Mouse (Mus musculus) MEL (cell line): ENCODE measurements around the gene Slc25a29. TPM values are rescaled to one million over a fixed set of nuclear protein-coding genes. Genes with fewer than 3 reads are reported as not detected.

Source experiments
- DNase-seq: peaks from one replicate; pipeline ENCODE4 v3.0.0; 2011; ENCODE audit warnings: low read depth, low spot score
- H3K27ac ChIP-seq: 2 replicates; pipeline ENCODE4 v1.5.1; 2012; ENCODE audit warnings: low read depth, mild to moderate bottlenecking, control low read depth, low read length, moderate library complexity; ENCODE audit not compliant: control insufficient read depth
- H3K27me3 ChIP-seq, 2 experiments: fragments of 150-350 bp in 1 of 2; sonication (generic) in 1 of 2; 2 replicates each; pipeline ENCODE4 v1.6.1; 2012; ENCODE audit warnings: low read length in 2 of 2, mild to moderate bottlenecking in 2 of 2, improper control_type of control experiment in 1 of 2, moderate library complexity in 1 of 2; ENCODE audit not compliant: insufficient read depth in 2 of 2, control insufficient read depth in 1 of 2
- H3K36me3 ChIP-seq, 2 experiments: 2 replicates each; pipeline ENCODE4 v1.6.1; 2012 to 2014; ENCODE audit warnings: low read length in 2 of 2, improper control_type of control experiment in 1 of 2, inconsistent platforms in 1 of 2, mild to moderate bottlenecking in 1 of 2; ENCODE audit not compliant: insufficient read depth in 2 of 2, control insufficient read depth in 1 of 2
- H3K4me1 ChIP-seq, 2 experiments: fragments of 150-350 bp in 1 of 2; sonication (generic) in 1 of 2; 2 replicates each; pipeline ENCODE4 v1.6.1; 2012; ENCODE audit warnings: low read length in 2 of 2, improper control_type of control experiment in 1 of 2, mild to moderate bottlenecking in 1 of 2; ENCODE audit not compliant: insufficient read depth in 2 of 2, control insufficient read depth in 1 of 2
- H3K4me3 ChIP-seq, 2 experiments: fragments of 150-350 bp in 1 of 2; sonication (generic) in 1 of 2; 2 replicates each; pipeline ENCODE4 v1.5.1; 2012; ENCODE audit warnings: low read depth in 2 of 2, low read length in 2 of 2, mild to moderate bottlenecking in 2 of 2, moderate library complexity in 2 of 2, control low read depth in 1 of 2, improper control_type of control experiment in 1 of 2; ENCODE audit not compliant: control insufficient read depth in 1 of 2, insufficient read depth in 1 of 2
- H3K79me2 ChIP-seq: 2 replicates; pipeline ENCODE4 v1.6.1; 2012; ENCODE audit warnings: mild to moderate bottlenecking, low read length, moderate library complexity; ENCODE audit not compliant: control insufficient read depth, poor library complexity, insufficient read depth
- H3K9ac ChIP-seq: 2 replicates; pipeline ENCODE4 v1.6.1; 2012; ENCODE audit warnings: low read depth, mild to moderate bottlenecking, control low read depth, low read length, moderate library complexity; ENCODE audit not compliant: control insufficient read depth, poor library complexity, severe bottlenecking
- H3K9me3 ChIP-seq: fragments of 150-350 bp; sonication (generic); replicated peaks from 2 replicates; pipeline ENCODE4 v1.6.1; 2012; ENCODE audit warnings: mild to moderate bottlenecking, low read length, improper control_type of control experiment, moderate library complexity; ENCODE audit not compliant: insufficient read depth
- CHD1 ChIP-seq: IDR thresholded peaks from 2 replicates; pipeline ENCODE4 v1.6.1; 2012; ENCODE audit warnings: low read depth, mild to moderate bottlenecking, inconsistent platforms, low read length, improper control_type of control experiment
- CHD2 ChIP-seq: IDR thresholded peaks from 2 replicates; pipeline ENCODE4 v1.6.1; 2011; ENCODE audit warnings: low read length, improper control_type of control experiment
- E2F4 ChIP-seq: IDR thresholded peaks from 2 replicates; pipeline ENCODE4 v1.6.1; 2011; ENCODE audit warnings: low read depth, low read length, improper control_type of control experiment, borderline replicate concordance
- ELF1 ChIP-seq: IDR thresholded peaks from 2 replicates; pipeline ENCODE4 v1.6.1; 2014; ENCODE audit warnings: low read depth, mild to moderate bottlenecking, inconsistent platforms, low read length, improper control_type of control experiment, moderate library complexity
- ETS1 ChIP-seq: IDR thresholded peaks from 2 replicates; pipeline ENCODE4 v1.6.1; 2012; ENCODE audit warnings: low read depth, mild to moderate bottlenecking, inconsistent platforms, low read length, improper control_type of control experiment, moderate library complexity
- GABPA ChIP-seq: IDR thresholded peaks from 2 replicates; pipeline ENCODE4 v1.6.1; 2012; ENCODE audit warnings: low read depth, mild to moderate bottlenecking, inconsistent platforms, low read length, improper control_type of control experiment, moderate library complexity
- HCFC1 ChIP-seq: IDR thresholded peaks from 2 replicates; pipeline ENCODE4 v1.6.1; 2012; ENCODE audit warnings: low read depth, mild to moderate bottlenecking, inconsistent platforms, low read length, improper control_type of control experiment, moderate library complexity
- KAT2A ChIP-seq: conservative IDR thresholded peaks from 2 replicates; pipeline ENCODE4 v1.6.1; 2012; ENCODE audit warnings: low read depth, low read length, improper control_type of control experiment, inconsistent platforms
- MAFK ChIP-seq: IDR thresholded peaks from 2 replicates; pipeline ENCODE4 v1.6.1; 2011; ENCODE audit warnings: low read depth, mild to moderate bottlenecking, low read length, improper control_type of control experiment, borderline replicate concordance
- MYC ChIP-seq: IDR thresholded peaks from 2 replicates; pipeline ENCODE4 v1.6.1; 2011; ENCODE audit warnings: low read depth, mild to moderate bottlenecking, low read length, improper control_type of control experiment, moderate library complexity
- NELFE ChIP-seq: IDR thresholded peaks from 2 replicates; pipeline ENCODE4 v1.6.1; 2011; ENCODE audit warnings: low read depth, low read length, improper control_type of control experiment
- NRF1 ChIP-seq: IDR thresholded peaks from 2 replicates; pipeline ENCODE4 v1.6.1; 2014; ENCODE audit warnings: low read depth, mild to moderate bottlenecking, inconsistent platforms, low read length, improper control_type of control experiment, moderate library complexity; ENCODE audit not compliant: poor library complexity, insufficient read depth, severe bottlenecking
- RAD21 ChIP-seq: IDR thresholded peaks from 2 replicates; pipeline ENCODE4 v1.6.1; 2011; ENCODE audit warnings: mild to moderate bottlenecking, low read depth, low read length, improper control_type of control experiment
- RCOR1 ChIP-seq: IDR thresholded peaks from 2 replicates; pipeline ENCODE4 v1.6.1; 2012; ENCODE audit warnings: low read depth, mild to moderate bottlenecking, inconsistent platforms, low read length, improper control_type of control experiment
- SIN3A ChIP-seq: IDR thresholded peaks from 2 replicates; pipeline ENCODE4 v1.6.1; 2012; ENCODE audit warnings: low read length, improper control_type of control experiment, inconsistent platforms
- SMC3 ChIP-seq: IDR thresholded peaks from 2 replicates; pipeline ENCODE4 v1.6.1; 2011; ENCODE audit warnings: low read depth, low read length, improper control_type of control experiment
- TCF12 ChIP-seq: IDR thresholded peaks from 2 replicates; pipeline ENCODE4 v1.6.1; 2014; ENCODE audit warnings: low read depth, mild to moderate bottlenecking, inconsistent platforms, low read length, improper control_type of control experiment, moderate library complexity
- UBTF ChIP-seq: IDR thresholded peaks from 2 replicates; pipeline ENCODE4 v1.6.1; 2012; ENCODE audit warnings: low read depth, mild to moderate bottlenecking, inconsistent platforms, low read length, improper control_type of control experiment, moderate library complexity, borderline replicate concordance; ENCODE audit not compliant: insufficient read depth
- USF1 ChIP-seq: IDR thresholded peaks from 2 replicates; pipeline ENCODE4 v1.6.1; 2014; ENCODE audit warnings: low read depth, mild to moderate bottlenecking, inconsistent platforms, low read length, improper control_type of control experiment, moderate library complexity
- USF2 ChIP-seq, 2 experiments: IDR thresholded peaks; 2 replicates each; pipeline ENCODE4 v1.6.1; 2011 to 2012; ENCODE audit warnings: improper control_type of control experiment in 2 of 2, low read length in 2 of 2, borderline replicate concordance in 1 of 2, inconsistent platforms in 1 of 2, low read depth in 1 of 2, mild to moderate bottlenecking in 1 of 2; ENCODE audit not compliant: insufficient read depth in 1 of 2
- ZC3H11A ChIP-seq: IDR thresholded peaks from 2 replicates; pipeline ENCODE4 v1.6.1; 2012; ENCODE audit warnings: low read depth, mild to moderate bottlenecking, inconsistent platforms, low read length, improper control_type of control experiment
- ZMIZ1 ChIP-seq: IDR thresholded peaks from 2 replicates; pipeline ENCODE4 v1.6.1; 2012; ENCODE audit warnings: low read depth, mild to moderate bottlenecking, inconsistent platforms, low read length, improper control_type of control experiment, moderate library complexity
- polyA plus RNA-seq, 2 experiments: library from polyadenylated mRNA; stranded (reverse) in 1 of 2; unstranded in 1 of 2; fragments of >175 nt in 1 of 2; fragments of >200 nt in 1 of 2; gene quantifications; 2 replicates each; pipeline versions ENCODE4 v1.2.1 to v1.2.4; 2012; ENCODE audit warnings: low replicate concordance in 2 of 2, low read depth in 1 of 2; ENCODE audit not compliant: insufficient read length in 2 of 2, insufficient read depth in 1 of 2, missing spikeins in 1 of 2
- total RNA-seq: library from RNA; depleted of rRNA; stranded (reverse); fragments of 300-350 nt; gene quantifications from 2 replicates; pipeline ENCODE4 v1.2.3, GENCODE M21; 2012

Slc25a29 gene
- total and polyA plus RNA-seq, 3 experiments = 3.0 to 3.3 TPM; not detected in 1

DNA sequence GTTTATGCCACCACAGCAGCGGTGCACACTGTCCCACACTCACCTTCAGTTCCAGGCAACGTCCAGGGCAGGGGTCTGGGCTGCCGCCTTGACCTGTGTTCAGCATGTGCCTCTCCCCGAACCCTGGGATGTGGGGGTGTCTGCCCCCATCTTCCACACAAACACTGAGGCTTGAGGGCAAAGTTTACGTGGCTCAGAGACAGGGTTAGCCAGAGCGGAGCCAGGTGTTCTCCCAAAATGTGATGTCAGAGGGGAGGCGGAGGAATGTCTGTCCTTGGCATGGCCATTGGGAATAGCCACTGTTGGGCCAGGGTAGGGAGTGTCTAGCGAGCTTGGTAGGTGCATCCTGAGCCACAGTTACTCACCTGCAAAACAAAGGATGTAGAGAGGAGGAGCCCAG lies 17.1 kb upstream of the Slc25a29 start:
- H3K27me3 ChIP-seq = no peaks in the 10 kb centered on the region
- no peak overlapping the region for H3K9ac ChIP-seq
- DNase-seq = no peak
- no peak overlapping the region for H3K4me3 ChIP-seq
- H3K27ac ChIP-seq = no peak overlapping the region
- H3K4me1 ChIP-seq = no peaks in the 10 kb centered on the region
- H3K36me3 ChIP-seq = no peaks in the 10 kb centered on the region
- TF ChIP-seq USF2 (IDR thresholded peaks at IDR 0.05; ENCODE audit: borderline replicate concordance in 1 of 2, insufficient read depth in 1 of 2, low read depth in 1 of 2, low read length in 2 of 2) = no peak
- TF ChIP-seq NRF1 = no peak
- no peaks in the 10 kb centered on the region for H3K79me2 ChIP-seq
- no peaks in the 10 kb centered on the region for H3K9me3 ChIP-seq

GRCm38 (mm10) chr12:108850886-108851285 lies 15.2 kb upstream of the Slc25a29 start:
- Histone ChIP-seq H3K9ac (no peak overlapping the region), H3K79me2 (no peaks in the 10 kb centered on the region), H3K9me3 (no peaks in the 10 kb centered on the region), H3K27ac (no peak overlapping the region), H3K4me3 (no peak overlapping the region), H3K4me1 (no peaks in the 10 kb centered on the region), H3K27me3 (no peaks in the 10 kb centered on the region), H3K36me3 (no peaks in the 10 kb centered on the region)
- no peak for TF ChIP-seq HCFC1
- no peak for TF ChIP-seq NRF1
- no peak for TF ChIP-seq CHD1
- no peak for TF ChIP-seq ETS1
- TF ChIP-seq NELFE = no peak
- DNase-seq = no peak

DNA sequence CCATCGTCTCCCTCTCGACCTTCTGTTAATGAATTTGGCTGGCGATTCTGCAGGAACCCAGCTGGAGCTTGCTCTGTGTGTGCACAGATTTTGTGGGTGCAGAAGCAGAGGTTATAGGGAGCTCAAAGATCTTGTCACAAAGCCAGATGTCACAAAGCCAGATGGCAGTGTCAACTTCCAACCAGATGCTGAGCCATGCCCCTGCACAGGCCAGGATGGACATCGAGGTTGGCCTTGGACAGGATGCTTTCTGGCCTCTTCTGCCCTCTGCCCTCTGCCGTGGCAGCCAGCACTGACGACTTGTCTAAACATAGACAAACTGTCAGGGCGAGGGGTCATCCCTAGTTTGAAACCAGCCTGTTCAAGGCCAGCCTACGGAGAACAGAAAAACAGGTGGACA lies 14.4 kb upstream of the Slc25a29 start:
- no peak for TF ChIP-seq NRF1
- no peak for TF ChIP-seq ZMIZ1
- TF ChIP-seq RCOR1 = no peak
- TF ChIP-seq USF1 = no peak
- no peak for TF ChIP-seq SIN3A
- TF ChIP-seq TCF12 = no peak
- TF ChIP-seq KAT2A = no peak
- no peak for TF ChIP-seq ELF1
- TF ChIP-seq MYC = no peak
- no peak for TF ChIP-seq UBTF
- no peak for TF ChIP-seq GABPA
- no peak for TF ChIP-seq ZC3H11A
- TF ChIP-seq MAFK = no peak
- no peak for TF ChIP-seq SMC3
- no peak for TF ChIP-seq HCFC1
- no peak for TF ChIP-seq E2F4
- TF ChIP-seq ETS1 = no peak
- TF ChIP-seq RAD21 = no peak
- TF ChIP-seq CHD2 = no peak
- TF ChIP-seq, all 39 proteins: peak for 0
- no peaks in the 10 kb centered on the region for H3K36me3 ChIP-seq
- no peak overlapping the region for H3K27ac ChIP-seq
- no peaks in the 10 kb centered on the region for H3K9me3 ChIP-seq
- no peak overlapping the region for H3K9ac ChIP-seq
- H3K4me3 ChIP-seq = no peak overlapping the region
- H3K27me3 ChIP-seq = no peaks in the 10 kb centered on the region
- DNase-seq = no peak
- no peaks in the 10 kb centered on the region for H3K4me1 ChIP-seq
- H3K79me2 ChIP-seq = no peaks in the 10 kb centered on the region
